In the genomic region with DNA sequence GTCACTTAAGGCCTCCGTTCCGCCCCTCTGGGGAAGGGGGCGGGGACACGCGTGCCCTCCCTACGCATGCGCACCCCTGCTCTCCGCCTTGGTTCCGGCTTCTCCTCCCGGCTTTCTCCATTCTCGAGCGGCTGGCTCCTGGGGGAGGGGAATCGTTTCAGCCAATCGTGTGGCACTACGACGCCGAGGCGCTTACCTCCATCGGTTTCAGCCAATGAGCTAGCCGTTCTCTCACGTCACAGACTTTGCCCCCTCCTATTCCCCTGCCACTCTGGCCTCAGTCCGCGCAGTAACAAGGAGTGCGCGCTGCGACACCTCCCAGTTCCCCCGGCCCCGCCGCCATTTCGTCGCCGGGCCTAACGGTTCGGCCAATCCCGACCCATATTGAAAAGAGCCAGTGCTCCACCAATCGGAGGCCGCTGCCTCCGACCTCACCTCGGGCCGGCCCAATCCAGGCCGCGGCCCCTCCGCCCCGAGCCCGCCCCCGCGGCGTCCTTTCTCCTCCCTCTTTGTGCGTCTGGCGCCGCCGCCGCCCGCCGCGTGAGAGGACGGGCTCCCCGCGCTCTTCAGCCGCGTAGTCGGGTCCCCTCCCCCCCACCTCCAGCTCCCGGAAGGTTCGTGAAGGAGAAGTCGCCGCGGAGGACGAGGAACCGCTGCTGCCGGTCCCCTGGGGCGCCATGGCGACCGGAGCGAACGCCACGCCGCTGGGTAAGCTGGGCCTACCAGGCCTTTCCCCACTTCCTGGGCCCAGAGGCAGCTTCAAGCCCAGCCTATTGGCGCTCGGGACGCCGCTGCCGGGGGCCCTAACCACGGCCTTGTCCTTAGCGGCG, we compare ENCODE assay signal across 8 mouse cellular contexts. TPM values are rescaled to one million over a fixed set of nuclear protein-coding genes. Genes with fewer than 3 reads are reported as not detected.
A peak's percentile ranks its signal among the peaks of the same experiment; 100 is the strongest.
DNase-seq lines count a peak whose midpoint lies in the region; ATAC-seq and TF ChIP-seq lines count a peak whose summit lies in the region.

A gene (plus strand): TSS at position 280 of the 830 bp plus-strand sequence.

- no peaks in the 10 kb centered on the region for H3K9me3 ChIP-seq in ES-Bruce4 (replicated peaks; ENCODE audit: control insufficient read depth, insufficient read depth, low read length, poor library complexity, severe bottlenecking)
- no peaks in the 10 kb centered on the region for H3K9me3 ChIP-seq in forebrain, embryonic 13.5 days (replicated peaks)
- H3K9me3 ChIP-seq in liver, postnatal 0 days (ENCODE audit: low read length): no peaks in the 10 kb centered on the region
- no peaks in the 10 kb centered on the region for H3K9me3 ChIP-seq in neural tube, embryonic 15.5 days (replicated peaks)

- no peaks in the 10 kb centered on the region for H3K27me3 ChIP-seq in ES-Bruce4 (ENCODE audit: control insufficient read depth, insufficient read depth, low read length, poor library complexity, severe bottlenecking)
- no peaks in the 10 kb centered on the region for H3K27me3 ChIP-seq in forebrain, embryonic 13.5 days
- H3K27me3 ChIP-seq in liver, postnatal 0 days (ENCODE audit: insufficient read depth, low read length): no peaks in the 10 kb centered on the region
- no peaks in the 10 kb centered on the region for H3K27me3 ChIP-seq in neural tube, embryonic 15.5 days (replicated peaks)

- intact Hi-C loops in heart, postnatal 10 days (cut with DNase I): loop anchor here (2.0 kb wide), 1 partner anchor 35 kb away; a partner anchor contains a TSS

- DNase-seq in heart, postnatal 10 days: peak; percentile 100
- DNase-seq in large intestine, adult 2 months (ENCODE audit: low read depth, low spot score): peak; percentile 98
- peak; percentile 100 for DNase-seq in liver, postnatal 0 days
- DNase-seq in testis, postnatal 14 days (ENCODE audit: low spot score): peak; percentile 100

- TF ChIP-seq EP300 in ES-Bruce4 (IDR thresholded peaks at IDR 0.05; ENCODE audit: insufficient read depth, low read depth, low read length): no peak
- peak; percentile 58 for TF ChIP-seq EP300 in liver, postnatal 0 days (IDR thresholded peaks at IDR 0.05; ENCODE audit: low read depth)

- peak within 1 kb of the TSS; percentile 93 for H3K4me2 ChIP-seq in forebrain, embryonic 13.5 days
- H3K4me2 ChIP-seq in liver, postnatal 0 days (ENCODE audit: low read depth, low read length): peak within 1 kb of the TSS; percentile 88
- H3K4me2 ChIP-seq in neural tube, embryonic 15.5 days: peak within 1 kb of the TSS; percentile 91

- peak; percentile 91 for ATAC-seq in cerebellum, adult (ENCODE audit: insufficient number of reproducible peaks, low FRiP score, low TSS enrichment)
- peak; percentile 98 for ATAC-seq in forebrain, embryonic 13.5 days
- peak; percentile 91 for ATAC-seq in liver, postnatal 0 days
- ATAC-seq in neural tube, embryonic 15.5 days (ENCODE audit: low FRiP score): peak; percentile 98

- no peaks in the 10 kb centered on the region for H3K4me1 ChIP-seq in ES-Bruce4 (ENCODE audit: control insufficient read depth, insufficient read depth, low read length)
- peaks cover 38% of the 10 kb centered on the region for H3K4me1 ChIP-seq in forebrain, embryonic 13.5 days
- H3K4me1 ChIP-seq in liver, postnatal 0 days (ENCODE audit: insufficient read depth): peaks cover 27% of the 10 kb centered on the region
- peaks cover 34% of the 10 kb centered on the region for H3K4me1 ChIP-seq in neural tube, embryonic 15.5 days

- WGBS in forebrain, embryonic 13.5 days: under 1% methylated on average over 65 of the region's 85 CpGs
- 1% methylated on average over 84 of the region's 85 CpGs for WGBS in large intestine, adult 2 months
- WGBS in liver, postnatal 0 days (ENCODE audit: insufficient replicate concordance): under 1% methylated on average over 75 of the region's 85 CpGs
- WGBS in neural tube, embryonic 15.5 days: 1% methylated on average over 84 of the region's 85 CpGs

- H3K9ac ChIP-seq in ES-Bruce4 (ENCODE audit: low read depth, poor library complexity, severe bottlenecking): peak within 1 kb of the TSS; percentile 95
- H3K9ac ChIP-seq in forebrain, embryonic 13.5 days: peak within 1 kb of the TSS; percentile 99
- peak within 1 kb of the TSS; percentile 93 for H3K9ac ChIP-seq in liver, postnatal 0 days (replicated peaks)
- peak within 1 kb of the TSS; percentile 99 for H3K9ac ChIP-seq in neural tube, embryonic 15.5 days (replicated peaks)

- H3K27ac ChIP-seq in ES-Bruce4 (ENCODE audit: insufficient read depth, low read length): peak within 1 kb of the TSS; percentile 78
- peak within 1 kb of the TSS; percentile 99 for H3K27ac ChIP-seq in forebrain, embryonic 13.5 days
- H3K27ac ChIP-seq in liver, postnatal 0 days (ENCODE audit: low read depth): peak within 1 kb of the TSS; percentile 99
- peak within 1 kb of the TSS; percentile 99 for H3K27ac ChIP-seq in neural tube, embryonic 15.5 days (replicated peaks)

- H3K4me3 ChIP-seq in ES-Bruce4 (ENCODE audit: low read depth, low read length): peak within 1 kb of the TSS; percentile 82
- H3K4me3 ChIP-seq in forebrain, embryonic 13.5 days: peak within 1 kb of the TSS; percentile 98
- H3K4me3 ChIP-seq in liver, postnatal 0 days (ENCODE audit: low read depth, low read length): peak within 1 kb of the TSS; percentile 85
- peak within 1 kb of the TSS; percentile 99 for H3K4me3 ChIP-seq in neural tube, embryonic 15.5 days (replicated peaks)

- TF ChIP-seq CTCF in ES-Bruce4 (IDR thresholded peaks at IDR 0.05; ENCODE audit: low read depth, low read length): no peak
- no peak for TF ChIP-seq CTCF in liver, postnatal 0 days (IDR thresholded peaks at IDR 0.05; ENCODE audit: low read depth)

- no peak for TF ChIP-seq POLR2A in ES-Bruce4 (IDR thresholded peaks at IDR 0.05; ENCODE audit: insufficient read depth, low read length)

- peaks cover 40% of the 10 kb centered on the region for H3K36me3 ChIP-seq in ES-Bruce4 (ENCODE audit: control insufficient read depth, insufficient read depth, low read length, poor library complexity, severe bottlenecking)
- peaks cover 40% of the 10 kb centered on the region for H3K36me3 ChIP-seq in forebrain, embryonic 13.5 days (ENCODE audit: poor library complexity, severe bottlenecking)
- peaks cover 43% of the 10 kb centered on the region for H3K36me3 ChIP-seq in liver, postnatal 0 days (replicated peaks; ENCODE audit: insufficient read depth, low read length)
- peaks cover 29% of the 10 kb centered on the region for H3K36me3 ChIP-seq in neural tube, embryonic 15.5 days

RNA-seq across cellular contexts. Expression of the gene that starts here (rescaled TPM):
- 333 and 355 TPM in 2 replicates for polyA plus RNA-seq in ES-Bruce4 (2011; ENCODE audit: insufficient read depth, insufficient read length, low read depth, missing spikeins)
- polyA plus RNA-seq in forebrain, embryonic 13.5 days (2015; fragmentation: Nextera tagmentation; extraction: Ambion mirVana): 134 and 139 TPM in 2 replicates
- total RNA-seq in heart, postnatal 10 days (2021): 100 to 1,000 TPM; 118 to 143 TPM
- 61.1 and 86.4 TPM in 2 replicates for polyA plus RNA-seq in large intestine, adult 2 months (2012; rRNA removed)
- polyA plus RNA-seq in liver, postnatal 0 days (2015; fragmentation: Nextera tagmentation; extraction: Ambion mirVana): 34.6 and 35.7 TPM in 2 replicates
- polyA plus RNA-seq in neural tube, embryonic 15.5 days (2015; fragmentation: Nextera tagmentation; extraction: Ambion mirVana): 88.7 and 104 TPM in 2 replicates

Comparison
In these comparisons a context has a peak if more than half of its experiments do, and no peak if none do; other contexts are left out.
1. Peak in every context shown above with its lines: DNase-seq, ATAC-seq, H3K4me3 ChIP-seq and H3K27ac ChIP-seq.